Mouse (Mus musculus) limb, embryonic 15.5 days (tissue): ENCODE measurements at regions not wholly inside any gene's neighbourhood (a gene's known extent, or its start where the extent isn't known, plus 50 kb on each side); places are given as distances from the start of the nearest gene placed in this dataset.

ENCODE experiments used
- ATAC-seq: fragments of 200-750 bp; cut with Nextera tagmentation; 2 replicates; pipeline ENCODE4 v1.8.0; 2017; ENCODE audit warnings: low read depth, moderate TSS enrichment; ENCODE audit not compliant: insufficient number of reproducible peaks, low FRiP score, low TSS enrichment
- H3K27ac ChIP-seq: fragments of 300-500 bp; sonication (generic); 2 replicates; pipeline ENCODE4 v1.5.1; 2015; ENCODE audit warnings: moderate library complexity, mild to moderate bottlenecking, inconsistent platforms
- H3K27me3 ChIP-seq: fragments of 300-500 bp; sonication (generic); 2 replicates; pipeline ENCODE4 v1.6.1; 2015; ENCODE audit warnings: inconsistent platforms
- H3K36me3 ChIP-seq: fragments of 300-500 bp; sonication (generic); 2 replicates; pipeline ENCODE4 v1.6.1; 2015; ENCODE audit warnings: inconsistent platforms
- H3K4me1 ChIP-seq: fragments of 300-500 bp; sonication (generic); 2 replicates; pipeline ENCODE4 v1.6.1; 2015; ENCODE audit warnings: inconsistent platforms
- H3K4me2 ChIP-seq: fragments of 300-500 bp; sonication (generic); 2 replicates; pipeline ENCODE4 v1.6.1; 2015; ENCODE audit warnings: mild to moderate bottlenecking, inconsistent platforms
- H3K4me3 ChIP-seq: fragments of 300-500 bp; sonication (generic); 2 replicates; pipeline ENCODE4 v1.5.1; 2015; ENCODE audit warnings: mild to moderate bottlenecking, inconsistent platforms
- H3K9ac ChIP-seq: fragments of 300-500 bp; sonication (generic); 2 replicates; pipeline ENCODE4 v1.6.1; 2015; ENCODE audit warnings: inconsistent platforms
- H3K9me3 ChIP-seq: fragments of 300-500 bp; sonication (generic); 2 replicates; pipeline ENCODE4 v1.6.1; 2016; ENCODE audit warnings: inconsistent platforms
- WGBS: fragments of 180-500 bp; shearing (Covaris S2); methylation state at CpG from one replicate; pipeline ENCODE4 v1.1.7; 2015; 5-methylcytosine and 5-hydroxymethylcytosine counted together

GRCm38 (mm10) chr6:148531068-148531467, 86.9 kb upstream of the Tmtc1 start:
- no peaks in the 10 kb centered on the region for H3K27me3 ChIP-seq
- no peaks in the 10 kb centered on the region for H3K4me1 ChIP-seq
- no peak overlapping the region for H3K4me2 ChIP-seq
- H3K36me3 ChIP-seq: no peaks in the 10 kb centered on the region
- no peak overlapping the region for H3K27ac ChIP-seq
- ATAC-seq: no peak
- 75% methylated on average over 1 of the region's 1 CpGs for WGBS
- H3K4me3 ChIP-seq: no peak overlapping the region
- no peaks in the 10 kb centered on the region for H3K9me3 ChIP-seq
- no peak overlapping the region for H3K9ac ChIP-seq

- no peaks in the 10 kb centered on the region for H3K4me1 ChIP-seq
- H3K9me3 ChIP-seq: no peaks in the 10 kb centered on the region
- H3K27ac ChIP-seq: no peak overlapping the region
- H3K4me3 ChIP-seq: no peak overlapping the region
- ATAC-seq: no peak
- no peaks in the 10 kb centered on the region for H3K27me3 ChIP-seq
- no peak overlapping the region for H3K9ac ChIP-seq
- no peak overlapping the region for H3K4me2 ChIP-seq
- WGBS: 72% methylated on average over 2 of the region's 2 CpGs
- no peaks in the 10 kb centered on the region for H3K36me3 ChIP-seq
These were observed 84.4 kb upstream of the Tmtc1 start for GRCm38 (mm10) chr6:148528611-148529010.

- WGBS: 42% methylated on average over 1 of the region's 1 CpGs
- Histone ChIP-seq H3K27me3 (no peaks in the 10 kb centered on the region), H3K36me3 (no peaks in the 10 kb centered on the region), H3K4me3 (no peak overlapping the region), H3K9me3 (no peaks in the 10 kb centered on the region), H3K4me1 (no peaks in the 10 kb centered on the region), H3K27ac (no peak overlapping the region), H3K4me2 (no peak overlapping the region), H3K9ac (no peak overlapping the region)
- ATAC-seq: no peak
These were observed 78.7 kb upstream of the Tmtc1 start for GRCm38 (mm10) chr6:148522893-148523292.

- no peaks in the 10 kb centered on the region for H3K27me3 ChIP-seq
- no peak overlapping the region for H3K4me2 ChIP-seq
- H3K4me3 ChIP-seq: no peak overlapping the region
- H3K36me3 ChIP-seq: no peaks in the 10 kb centered on the region
- H3K4me1 ChIP-seq: no peaks in the 10 kb centered on the region
- no peak overlapping the region for H3K9ac ChIP-seq
- no peak overlapping the region for H3K27ac ChIP-seq
- WGBS: 79% methylated on average over 2 of the region's 2 CpGs
- no peak for ATAC-seq
- no peaks in the 10 kb centered on the region for H3K9me3 ChIP-seq
These were observed 73.5 kb upstream of the Tmtc1 start for GRCm38 (mm10) chr6:148517536-148518245.

- 52% methylated on average over 4 of the region's 4 CpGs for WGBS
- no peaks in the 10 kb centered on the region for H3K36me3 ChIP-seq
These were observed 72.5 kb upstream of the Tmtc1 start for GRCm38 (mm10) chr6:148516654-148517053.

GRCm38 (mm10) chr6:148515105-148515504, 70.9 kb upstream of the Tmtc1 start:
- no peak overlapping the region for H3K4me2 ChIP-seq
- H3K36me3 ChIP-seq: no peaks in the 10 kb centered on the region
- ATAC-seq: no peak
- no peak overlapping the region for H3K9ac ChIP-seq
- no peaks in the 10 kb centered on the region for H3K27me3 ChIP-seq
- H3K4me3 ChIP-seq: no peak overlapping the region
- 59% methylated on average over 6 of the region's 6 CpGs for WGBS
- no peak overlapping the region for H3K27ac ChIP-seq
- H3K4me1 ChIP-seq: no peaks in the 10 kb centered on the region
- no peaks in the 10 kb centered on the region for H3K9me3 ChIP-seq

More at GRCm38 (mm10) chr6:148516654-148517053, 72.5 kb upstream of the Tmtc1 start:
- H3K27me3 ChIP-seq: no peaks in the 10 kb centered on the region
- H3K27ac ChIP-seq: no peak overlapping the region
- H3K4me3 ChIP-seq: no peak overlapping the region
- H3K9ac ChIP-seq: no peak overlapping the region
- no peaks in the 10 kb centered on the region for H3K4me1 ChIP-seq
- H3K9me3 ChIP-seq: no peaks in the 10 kb centered on the region
- no peak overlapping the region for H3K4me2 ChIP-seq
- no peak for ATAC-seq

GRCm38 (mm10) chr6:148514645-148515044, 70.5 kb upstream of the Tmtc1 start:
- Histone ChIP-seq H3K4me3 (no peak overlapping the region), H3K4me1 (no peaks in the 10 kb centered on the region), H3K9me3 (no peaks in the 10 kb centered on the region), H3K4me2 (no peak overlapping the region), H3K27ac (no peak overlapping the region), H3K9ac (no peak overlapping the region), H3K27me3 (no peaks in the 10 kb centered on the region), H3K36me3 (no peaks in the 10 kb centered on the region)
- 73% methylated on average over 1 of the region's 1 CpGs for WGBS
- no peak for ATAC-seq

- H3K4me3 ChIP-seq: no peak overlapping the region
- no peaks in the 10 kb centered on the region for H3K27me3 ChIP-seq
- H3K27ac ChIP-seq: no peak overlapping the region
- no peak for ATAC-seq
- no peaks in the 10 kb centered on the region for H3K36me3 ChIP-seq
- no peaks in the 10 kb centered on the region for H3K4me1 ChIP-seq
- WGBS: 48% methylated on average over 6 of the region's 6 CpGs
- H3K9me3 ChIP-seq: no peaks in the 10 kb centered on the region
- no peak overlapping the region for H3K4me2 ChIP-seq
- no peak overlapping the region for H3K9ac ChIP-seq
These were observed 69.9 kb upstream of the Tmtc1 start for GRCm38 (mm10) chr6:148514124-148514523.

- H3K27ac ChIP-seq: no peak overlapping the region
- H3K27me3 ChIP-seq: no peaks in the 10 kb centered on the region
- H3K9ac ChIP-seq: no peak overlapping the region
- no peak for ATAC-seq
- no peak overlapping the region for H3K4me2 ChIP-seq
- no peaks in the 10 kb centered on the region for H3K36me3 ChIP-seq
- no peaks in the 10 kb centered on the region for H3K9me3 ChIP-seq
- WGBS: 44% methylated on average over 2 of the region's 2 CpGs
- no peaks in the 10 kb centered on the region for H3K4me1 ChIP-seq
- H3K4me3 ChIP-seq: no peak overlapping the region
These were observed 68.9 kb upstream of the Tmtc1 start for GRCm38 (mm10) chr6:148513134-148513533.

GRCm38 (mm10) chr6:148505325-148505724, 61.1 kb upstream of the Tmtc1 start:
- no peaks in the 10 kb centered on the region for H3K9me3 ChIP-seq
- no peak overlapping the region for H3K4me3 ChIP-seq
- WGBS: 83% methylated on average over 2 of the region's 2 CpGs
- no peaks in the 10 kb centered on the region for H3K27me3 ChIP-seq
- H3K4me1 ChIP-seq: no peaks in the 10 kb centered on the region
- H3K9ac ChIP-seq: no peak overlapping the region
- H3K4me2 ChIP-seq: no peak overlapping the region
- H3K36me3 ChIP-seq: no peaks in the 10 kb centered on the region
- no peak for ATAC-seq
- no peak overlapping the region for H3K27ac ChIP-seq

GRCm38 (mm10) chr6:148500251-148501179, 56.3 kb upstream of the Tmtc1 start:
- Histone ChIP-seq H3K4me1 (no peaks in the 10 kb centered on the region), H3K9me3 (no peaks in the 10 kb centered on the region), H3K27me3 (no peaks in the 10 kb centered on the region), H3K9ac (no peak overlapping the region), H3K4me2 (no peak overlapping the region), H3K27ac (no peak overlapping the region), H3K36me3 (no peaks in the 10 kb centered on the region), H3K4me3 (no peak overlapping the region)
- no peak for ATAC-seq
- 46% methylated on average over 9 of the region's 9 CpGs for WGBS
